Mouse (Mus musculus): ENCODE measurements at regions not wholly inside any gene's neighbourhood (a gene's known extent, or its start where the extent isn't known, plus 50 kb on each side); places are given as distances from the start of the nearest gene placed in this dataset.

GRCm38 (mm10) chr13:110871776-110872135, 383.1 kb upstream of the Actbl2 start:
- in situ Hi-C loops (cut with MboI; ENCODE audit: unreplicated experiment in 2 of 2), result no loop called here

GRCm38 (mm10) chr13:110881573-110881972, 373.2 kb upstream of the Actbl2 start:
- in situ Hi-C loops (cut with MboI; ENCODE audit: unreplicated experiment in 2 of 2), result no loop called here

DNA sequence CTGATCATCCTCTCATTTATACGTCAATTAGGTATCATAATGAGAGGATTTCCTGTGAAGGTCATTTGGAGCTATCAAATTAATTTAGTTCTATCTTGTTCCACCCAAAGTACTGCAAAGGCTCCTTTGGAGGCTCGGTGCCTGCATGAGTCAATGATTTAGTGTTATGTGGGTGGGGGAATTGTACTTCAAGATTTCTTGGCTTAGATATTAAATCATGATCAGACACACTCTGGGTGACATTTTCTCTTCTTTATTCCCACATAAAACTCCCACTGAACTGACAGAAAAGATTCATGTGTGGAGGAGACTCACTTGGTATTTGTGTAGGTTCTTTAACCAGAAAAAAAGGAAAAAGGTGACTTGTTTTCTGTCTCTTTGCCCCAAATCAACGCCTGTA, 372.6 kb upstream of the Actbl2 start:
- in situ Hi-C loops (cut with MboI; ENCODE audit: unreplicated experiment in 2 of 2), result no loop called here

GRCm38 (mm10) chr13:110882661-110883172, 372.1 kb upstream of the Actbl2 start:
- in situ Hi-C loops (cut with MboI; ENCODE audit: unreplicated experiment in 2 of 2), result no loop called here

DNA sequence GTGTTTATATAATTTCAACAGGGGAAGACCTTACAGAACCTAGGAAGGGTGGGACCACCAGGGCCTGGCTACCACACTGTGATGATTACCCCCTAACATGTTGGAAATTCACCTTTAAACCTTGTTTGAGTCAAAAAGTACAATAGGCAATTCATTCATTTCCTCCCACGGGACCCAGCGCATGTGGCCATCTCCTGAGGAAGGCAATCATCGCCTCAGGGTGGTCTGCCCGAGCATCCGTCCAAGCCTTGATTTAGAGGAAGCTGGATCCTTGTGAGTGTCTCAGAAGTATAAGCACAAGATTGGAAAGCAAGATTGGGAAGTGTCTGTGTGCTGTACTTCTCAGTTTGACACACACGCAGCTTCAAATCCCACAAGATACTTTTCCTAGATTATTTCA, 360.9 kb upstream of the Actbl2 start:
- in situ Hi-C loops (cut with MboI; ENCODE audit: unreplicated experiment in 2 of 2), result no loop called here

DNA sequence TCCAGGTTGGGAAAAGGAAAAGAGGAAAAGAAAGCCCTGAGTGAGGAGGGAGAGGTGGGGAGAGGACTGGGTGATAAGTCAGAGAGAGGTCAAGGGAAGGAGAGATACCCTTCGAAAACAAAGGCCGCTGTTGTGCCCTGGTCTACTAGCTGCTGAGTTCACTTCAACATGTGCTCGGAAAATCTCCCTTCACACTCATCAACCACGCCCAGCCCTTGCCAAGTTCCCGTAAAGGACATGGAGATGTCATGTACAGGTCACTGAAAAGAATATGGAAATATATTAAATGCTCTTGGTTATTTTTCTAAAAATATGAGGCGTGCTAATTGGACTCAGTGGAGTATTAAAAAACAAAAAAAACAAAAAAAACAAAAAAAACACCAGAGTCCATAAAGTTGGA, 359.5 kb upstream of the Actbl2 start:
- in situ Hi-C loops (cut with MboI; ENCODE audit: unreplicated experiment in 2 of 2), result no loop called here

DNA sequence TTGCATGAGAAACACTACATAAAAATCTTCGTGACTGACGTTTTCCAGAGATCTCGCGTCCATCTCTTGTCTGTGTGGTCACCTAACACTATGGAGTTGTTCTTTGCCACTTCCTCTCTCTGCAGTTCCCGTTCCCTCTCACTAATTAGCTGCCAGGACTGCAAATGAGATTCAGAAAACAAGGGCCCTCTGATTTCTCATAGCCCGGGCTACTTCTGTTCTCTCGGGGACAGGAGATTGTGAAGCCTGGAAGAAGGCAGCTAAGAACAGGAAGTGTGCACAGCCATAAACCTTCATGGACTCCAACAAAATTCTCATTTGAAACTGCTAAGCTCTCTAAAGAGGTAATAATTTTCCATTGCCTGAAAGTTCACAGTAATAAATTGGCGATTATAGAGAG, 358.9 kb upstream of the Actbl2 start:
- in situ Hi-C loops (cut with MboI; ENCODE audit: unreplicated experiment in 2 of 2), result no loop called here

DNA sequence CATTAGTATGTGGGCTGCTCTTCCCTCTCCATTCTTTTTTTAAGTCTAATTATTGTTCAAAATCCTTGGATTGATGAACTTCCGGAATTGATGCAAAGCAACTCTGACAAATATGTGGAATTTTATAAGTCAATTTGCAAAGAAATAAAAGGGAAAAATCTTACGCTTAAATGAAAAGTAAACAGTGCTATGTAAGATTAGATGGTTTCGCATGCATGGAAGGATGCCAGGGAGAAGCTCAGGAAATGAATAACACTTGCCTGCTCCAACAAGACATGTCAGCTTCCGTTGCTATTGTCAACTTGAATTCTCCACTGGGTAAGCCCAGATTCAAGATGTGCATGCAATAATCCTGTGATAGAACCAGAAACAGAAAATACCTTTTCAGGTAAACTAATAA, 357.2 kb upstream of the Actbl2 start:
- in situ Hi-C loops (cut with MboI; ENCODE audit: unreplicated experiment in 2 of 2), result no loop called here

GRCm38 (mm10) chr13:110902994-110903644, 351.7 kb upstream of the Actbl2 start:
- in situ Hi-C loops (cut with MboI; ENCODE audit: unreplicated experiment in 2 of 2), result no loop called here

DNA sequence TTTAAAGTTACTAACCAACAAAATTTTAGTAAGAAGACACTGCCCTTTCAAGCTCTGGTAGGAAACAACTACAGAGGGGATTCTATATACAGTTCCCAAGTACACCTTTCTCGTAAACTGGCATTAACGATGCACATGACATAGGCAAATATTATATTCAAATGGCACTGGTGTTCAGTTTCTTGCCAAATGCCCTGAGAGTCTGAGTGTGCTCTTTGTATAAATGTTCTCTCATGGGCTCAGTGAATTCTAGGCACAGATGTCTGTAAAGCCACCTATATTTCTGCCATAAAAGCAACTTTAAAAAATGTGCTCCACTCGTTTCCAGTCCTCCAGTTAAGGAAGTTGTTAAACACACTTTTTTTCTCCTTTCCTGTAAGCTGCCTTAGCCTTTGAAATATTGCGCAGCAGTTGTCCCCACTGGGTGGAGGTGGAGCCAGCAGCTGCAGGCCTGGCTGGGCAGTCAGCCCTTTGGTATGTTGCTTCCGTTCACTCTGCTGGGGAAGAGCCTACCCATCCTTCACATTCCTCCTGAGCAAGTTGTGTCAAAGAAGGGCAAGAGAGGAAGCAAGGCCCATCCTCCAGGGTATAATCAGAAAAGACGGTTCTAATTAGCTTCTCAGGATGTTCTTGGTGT, 347.4 kb upstream of the Actbl2 start:
- in situ Hi-C loops (cut with MboI; ENCODE audit: unreplicated experiment in 2 of 2), result no loop called here

- in situ Hi-C loops (cut with MboI; ENCODE audit: unreplicated experiment in 2 of 2), result no loop called here
Measured at GRCm38 (mm10) chr13:110911866-110912265, 342.9 kb upstream of the Actbl2 start.

- in situ Hi-C loops (cut with MboI; ENCODE audit: unreplicated experiment in 2 of 2), result no loop called here
Measured at GRCm38 (mm10) chr13:110913177-110913576, 341.6 kb upstream of the Actbl2 start.

- in situ Hi-C loops (cut with MboI; ENCODE audit: unreplicated experiment in 2 of 2), result no loop called here
Measured at GRCm38 (mm10) chr13:110913687-110914086, 341.1 kb upstream of the Actbl2 start.

DNA sequence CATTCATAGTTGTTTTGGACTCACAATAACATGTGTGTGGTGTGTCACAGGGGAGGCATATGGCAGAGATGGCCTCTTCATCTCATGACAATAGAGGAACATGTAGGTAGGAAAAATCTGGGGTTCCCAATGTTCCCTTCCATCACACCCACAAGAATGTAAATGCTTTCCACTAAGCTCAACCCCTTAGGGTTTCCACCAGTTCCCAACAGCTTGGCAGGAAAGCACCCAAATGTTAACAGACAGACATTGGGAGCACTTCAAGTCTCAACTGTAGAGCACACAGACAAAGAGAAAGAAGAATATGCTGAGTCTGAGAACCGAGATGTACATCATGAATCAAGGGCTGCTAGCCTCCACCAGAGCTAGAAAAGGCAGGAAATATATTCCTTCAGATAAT, 339.7 kb upstream of the Actbl2 start:
- in situ Hi-C loops (cut with MboI; ENCODE audit: unreplicated experiment in 2 of 2), result no loop called here

DNA sequence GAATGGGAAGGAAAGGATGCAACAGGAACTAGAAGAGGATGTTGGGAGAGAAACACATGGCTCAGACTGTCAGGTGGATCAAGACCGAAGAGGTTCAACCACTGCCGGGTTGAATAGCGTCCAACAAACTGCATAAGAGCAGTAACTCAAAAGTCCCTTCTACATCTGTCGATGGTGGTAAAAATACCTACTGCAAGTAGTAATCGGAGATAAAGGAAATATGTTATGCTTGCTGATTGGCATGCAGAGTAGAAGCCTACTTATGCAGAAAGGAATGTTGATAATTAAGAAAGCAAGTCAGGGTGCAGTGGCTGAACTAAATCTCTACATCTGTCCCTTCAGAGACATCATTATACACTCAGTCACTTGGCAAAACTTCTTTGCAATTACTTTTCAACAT, 330.9 kb upstream of the Actbl2 start:
- in situ Hi-C loops (cut with MboI; ENCODE audit: unreplicated experiment in 2 of 2), result no loop called here

GRCm38 (mm10) chr13:110924897-110925296, 329.9 kb upstream of the Actbl2 start:
- in situ Hi-C loops (cut with MboI; ENCODE audit: unreplicated experiment in 2 of 2), result no loop called here

DNA sequence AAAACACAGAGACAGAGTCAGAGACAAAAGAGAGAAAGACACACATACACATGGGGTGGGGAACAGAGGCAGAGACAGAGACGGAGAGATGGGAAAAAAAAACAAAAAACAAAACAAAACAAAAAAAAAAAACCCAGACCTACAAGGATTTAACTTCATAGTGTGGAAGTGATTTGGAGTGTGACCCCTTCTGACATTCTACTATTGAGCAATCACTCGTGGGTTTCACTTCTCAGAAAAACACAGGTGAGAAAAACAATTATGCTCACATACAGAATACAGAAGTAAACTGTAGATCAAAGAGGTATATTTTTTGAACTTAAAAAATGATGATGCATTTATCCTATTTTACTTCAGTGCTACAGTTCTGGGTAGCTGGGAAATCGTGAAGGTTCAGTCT, 326.7 kb upstream of the Actbl2 start:
- in situ Hi-C loops (cut with MboI; ENCODE audit: unreplicated experiment in 2 of 2), result no loop called here

DNA sequence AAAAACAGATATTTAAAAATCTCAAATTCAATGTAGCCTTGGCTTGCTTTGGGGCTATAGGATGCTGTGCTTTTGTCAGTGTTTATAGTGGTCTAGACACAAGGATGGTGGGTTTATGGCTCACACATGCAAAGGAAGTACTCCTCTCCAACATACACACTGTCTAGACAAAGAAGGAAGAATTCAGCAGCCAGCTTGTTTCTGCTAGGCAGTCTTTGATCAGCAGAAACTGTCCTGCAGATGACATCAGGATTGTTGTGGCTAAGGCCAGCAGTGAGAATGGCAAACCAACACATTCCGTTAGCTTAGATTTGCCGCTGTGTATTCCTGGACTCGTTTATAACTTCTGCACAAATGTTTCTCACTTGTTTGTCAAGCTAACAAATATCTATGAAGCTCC, 325.9 kb upstream of the Actbl2 start:
- in situ Hi-C loops (cut with MboI; ENCODE audit: unreplicated experiment in 2 of 2), result no loop called here

DNA sequence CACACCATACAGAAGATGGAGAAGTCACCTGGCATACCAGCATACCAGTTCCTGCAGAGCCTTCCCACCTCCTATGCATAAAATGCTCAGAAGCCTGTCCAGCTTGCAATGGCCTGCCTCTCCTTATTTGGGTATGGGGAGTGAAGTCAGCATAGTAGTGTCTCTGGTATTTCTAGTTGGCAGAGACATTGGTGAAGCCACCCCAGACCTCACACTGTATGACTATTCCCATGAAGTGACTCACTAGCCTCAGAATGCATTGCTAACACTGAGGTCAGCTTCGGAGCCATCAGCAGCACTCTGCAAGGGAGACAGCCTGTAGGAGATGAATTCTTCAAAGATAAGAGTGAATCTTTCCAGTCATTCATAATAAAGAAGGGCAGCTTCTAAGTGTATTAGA, 325.2 kb upstream of the Actbl2 start:
- in situ Hi-C loops (cut with MboI; ENCODE audit: unreplicated experiment in 2 of 2), result no loop called here

DNA sequence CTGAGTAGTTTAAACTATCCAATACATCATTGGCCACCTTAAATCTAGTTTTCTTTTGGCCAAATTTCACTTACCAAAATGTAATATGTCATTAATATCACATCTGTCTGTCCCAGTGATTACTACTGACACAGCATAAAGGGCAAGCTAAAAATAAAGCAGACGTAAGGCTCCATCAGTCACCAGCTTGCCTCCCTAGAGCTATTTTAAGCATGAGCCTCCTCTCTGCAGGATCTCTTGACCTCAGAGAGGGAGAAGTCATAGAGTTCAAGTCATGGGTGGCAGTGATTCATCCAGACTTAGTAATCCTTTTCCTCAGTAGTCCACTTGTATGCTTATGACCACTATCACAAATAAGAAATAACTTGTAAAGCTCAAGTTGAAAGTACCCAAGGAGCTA, 313.2 kb upstream of the Actbl2 start:
- in situ Hi-C loops (cut with MboI; ENCODE audit: unreplicated experiment in 2 of 2), result no loop called here

DNA sequence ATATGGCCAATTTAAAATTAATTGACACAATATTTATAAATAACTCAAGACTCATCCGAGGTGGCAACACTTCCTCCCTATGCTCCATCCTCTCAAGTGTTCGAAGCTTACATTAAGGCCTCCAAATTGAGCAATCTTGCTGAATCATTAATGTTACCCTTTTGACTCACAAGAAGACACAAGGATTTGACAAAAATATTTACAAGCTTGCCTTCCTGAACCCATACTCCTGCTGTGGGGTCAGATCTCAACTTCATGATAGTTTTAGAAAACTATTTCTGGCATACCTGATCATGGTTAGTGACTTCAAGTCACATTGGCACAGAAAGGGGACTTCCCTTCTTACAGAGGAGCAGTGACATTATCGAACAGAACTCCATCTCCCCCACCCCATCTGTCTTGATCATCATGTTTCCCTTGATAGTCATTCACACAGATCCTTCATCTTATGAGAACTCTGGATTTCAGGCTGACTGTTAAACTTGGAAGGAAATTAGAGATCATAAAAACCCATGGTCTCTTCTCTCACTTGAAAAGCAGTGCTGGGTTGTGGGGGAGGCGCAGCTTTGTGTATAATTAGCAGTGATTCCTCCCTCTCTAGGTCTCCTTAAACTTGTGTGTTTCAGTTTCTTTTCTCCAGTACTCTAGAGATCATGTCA, 311.7 kb upstream of the Actbl2 start:
- in situ Hi-C loops (cut with MboI; ENCODE audit: unreplicated experiment in 2 of 2), result no loop called here

DNA sequence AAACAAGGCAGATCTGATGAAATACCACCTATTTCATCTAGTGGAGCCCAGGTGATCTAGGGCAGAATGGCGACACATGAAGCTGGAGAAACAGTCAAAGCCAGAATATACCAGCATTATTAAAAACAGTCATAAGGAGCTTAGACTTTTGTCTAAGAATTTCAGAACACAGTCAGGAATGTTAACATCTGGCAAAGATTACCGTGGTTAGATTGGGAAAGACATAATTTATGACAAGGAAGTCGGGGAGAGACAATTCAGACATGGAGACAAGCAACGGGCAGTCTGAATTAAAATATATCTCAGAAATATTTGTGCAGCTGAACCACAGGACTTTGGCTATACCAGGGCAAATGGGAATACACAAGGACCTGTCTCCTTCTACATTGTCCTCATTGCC, 310.8 kb upstream of the Actbl2 start:
- in situ Hi-C loops (cut with MboI; ENCODE audit: unreplicated experiment in 2 of 2), result no loop called here
